Comparison of ENCODE assay signal across 8 mouse cellular contexts in genomic region chr2:30800671-30801066, GRCm38 (mm10). TPM values are rescaled to one million over a fixed set of nuclear protein-coding genes. Genes with fewer than 3 reads are reported as not detected.
A peak's percentile ranks its signal among the peaks of the same experiment; 100 is the strongest.
DNase-seq lines count a peak whose midpoint lies in the region; ATAC-seq and TF ChIP-seq lines count a peak whose summit lies in the region.

No protein-coding gene starts in this region.

- H3K9me3 ChIP-seq in forebrain, embryonic 11.5 days (ENCODE audit: control insufficient read depth, low read length) = no peaks in the 10 kb centered on the region
- H3K9me3 ChIP-seq in limb, embryonic 12.5 days = no peaks in the 10 kb centered on the region
- no peaks in the 10 kb centered on the region for H3K9me3 ChIP-seq in neural tube, embryonic 13.5 days

- peak overlapping the region; percentile 88 for H3K4me2 ChIP-seq in forebrain, embryonic 11.5 days (ENCODE audit: low read depth, low read length, severe bottlenecking)
- H3K4me2 ChIP-seq in limb, embryonic 12.5 days = peak overlapping the region; percentile 90
- H3K4me2 ChIP-seq in neural tube, embryonic 13.5 days = peak overlapping the region; percentile 77

- H3K4me3 ChIP-seq in left cerebral cortex, adult 2 months = peak overlapping the region; percentile 51
- H3K4me3 ChIP-seq in forebrain, embryonic 11.5 days (ENCODE audit: low read depth, low read length) = peak overlapping the region; percentile 36
- H3K4me3 ChIP-seq in limb, embryonic 12.5 days (replicated peaks) = peak overlapping the region; percentile 57
- H3K4me3 ChIP-seq in neural tube, embryonic 13.5 days = peak overlapping the region; percentile 43

- DNase-seq in left cerebral cortex, adult 2 months (ENCODE audit: extremely low spot score in 1 of 2, low spot score in 2 of 2) = no peak
- no peak for DNase-seq in left cerebral cortex, postnatal 4 days
- no peak for DNase-seq in forebrain, embryonic 11.5 days (ENCODE audit: low spot score)
- DNase-seq in layer of hippocampus, adult 18-20 months (ENCODE audit: low spot score in 2 of 2) = no peak
- no peak for DNase-seq in frontal cortex, postnatal 10 days (ENCODE audit: low spot score in 2 of 2)
- no peak for DNase-seq in adrenal gland, postnatal 14 days

- H3K27ac ChIP-seq in left cerebral cortex, adult 2 months = no peak overlapping the region; the same call in 1 of the 2 replicates
- H3K27ac ChIP-seq in forebrain, embryonic 11.5 days (ENCODE audit: low read depth, low read length) = no peak overlapping the region
- no peak overlapping the region for H3K27ac ChIP-seq in limb, embryonic 12.5 days
- H3K27ac ChIP-seq in neural tube, embryonic 13.5 days (replicated peaks) = no peak overlapping the region

- peaks cover 17% of the 10 kb centered on the region for H3K27me3 ChIP-seq in forebrain, embryonic 11.5 days (ENCODE audit: control insufficient read depth, insufficient read depth, low read length)
- peaks cover 46% of the 10 kb centered on the region for H3K27me3 ChIP-seq in limb, embryonic 12.5 days
- peaks cover 43% of the 10 kb centered on the region for H3K27me3 ChIP-seq in neural tube, embryonic 13.5 days

- WGBS in forebrain, embryonic 11.5 days = 38% methylated on average over 6 of the region's 7 CpGs
- WGBS in limb, embryonic 12.5 days = 26% methylated on average over 6 of the region's 7 CpGs
- 22% methylated on average over 7 of the region's 7 CpGs for WGBS in neural tube, embryonic 13.5 days

- TF ChIP-seq CTCF in left cerebral cortex, adult 2 months (IDR thresholded peaks at IDR 0.05) = no peak

- H3K9ac ChIP-seq in forebrain, embryonic 11.5 days (ENCODE audit: low read length) = peak overlapping the region; percentile 57
- H3K9ac ChIP-seq in limb, embryonic 12.5 days (replicated peaks) = peak overlapping the region; percentile 69
- H3K9ac ChIP-seq in neural tube, embryonic 13.5 days = peak overlapping the region; percentile 67; the same call in 1 of the 2 replicates

- H3K4me1 ChIP-seq in forebrain, embryonic 11.5 days (replicated peaks; ENCODE audit: control insufficient read depth, insufficient read depth, low read length) = peaks cover 17% of the 10 kb centered on the region; the same call in 1 of the 2 replicates
- H3K4me1 ChIP-seq in limb, embryonic 12.5 days (replicated peaks) = peaks cover 43% of the 10 kb centered on the region
- H3K4me1 ChIP-seq in neural tube, embryonic 13.5 days (replicated peaks) = peaks cover 38% of the 10 kb centered on the region

- intact Hi-C loops in left cerebral cortex, adult 2 months (cut with DNase I) = no loop called here
- intact Hi-C loops in left cerebral cortex, postnatal 4 days (cut with DNase I) = no loop called here

- no peaks in the 10 kb centered on the region for H3K36me3 ChIP-seq in forebrain, embryonic 11.5 days (ENCODE audit: control insufficient read depth, insufficient read depth, low read length)
- no peaks in the 10 kb centered on the region for H3K36me3 ChIP-seq in limb, embryonic 12.5 days
- no peaks in the 10 kb centered on the region for H3K36me3 ChIP-seq in neural tube, embryonic 13.5 days

- no peak for ATAC-seq in forebrain, embryonic 11.5 days (replicated peaks; ENCODE audit: low FRiP score)
- ATAC-seq in limb, embryonic 12.5 days (ENCODE audit: insufficient number of reproducible peaks, insufficient read depth, low FRiP score, low TSS enrichment, low read depth) = no peak
- no peak for ATAC-seq in neural tube, embryonic 13.5 days (ENCODE audit: low read depth)

RNA-seq across cellular contexts. Expression of gene 1700001O22Rik, which starts 2.8 kb away (rescaled TPM):
- 10 to 100 TPM in 1 of 2 experiments, 1 to 10 TPM in 1; 9.9 to 12.6 TPM for total RNA-seq in left cerebral cortex, adult 2 months (2021)
- total RNA-seq in left cerebral cortex, postnatal 4 days (2021) = 1 to 10 TPM; 2.1 to 2.5 TPM
- polyA plus RNA-seq in forebrain, embryonic 11.5 days (2014; fragmentation: Nextera tagmentation; extraction: Ambion mirVana) = 4.2 and 4.6 TPM in 2 replicates
- 3.1 and 5.4 TPM in 2 replicates for polyA plus RNA-seq in limb, embryonic 12.5 days (2016; fragmentation: Nextera tagmentation; extraction: Ambion mirVana)
- polyA plus RNA-seq in neural tube, embryonic 13.5 days (2015; fragmentation: Nextera tagmentation; extraction: Ambion mirVana) = 0.91 and 1.3 TPM in 2 replicates
- 1 to 10 TPM; 4.9 to 5.2 TPM for total RNA-seq in layer of hippocampus, adult 18-20 months (2021)
- 0.98 and 2.0 TPM in 2 replicates for total RNA-seq in adrenal gland, postnatal 14 days (2021)

RNA-seq across cellular contexts. Expression of gene Ntmt1, which starts 7.0 kb away (rescaled TPM):
- total RNA-seq in left cerebral cortex, adult 2 months (2021) = 10 to 100 TPM; 35.2 to 38.8 TPM
- 10 to 100 TPM; 55.6 to 58.9 TPM for total RNA-seq in left cerebral cortex, postnatal 4 days (2021)
- 102 and 118 TPM in 2 replicates for polyA plus RNA-seq in forebrain, embryonic 11.5 days (2014; fragmentation: Nextera tagmentation; extraction: Ambion mirVana)
- 103 and 108 TPM in 2 replicates for polyA plus RNA-seq in limb, embryonic 12.5 days (2016; fragmentation: Nextera tagmentation; extraction: Ambion mirVana)
- 101 and 107 TPM in 2 replicates for polyA plus RNA-seq in neural tube, embryonic 13.5 days (2015; fragmentation: Nextera tagmentation; extraction: Ambion mirVana)
- total RNA-seq in layer of hippocampus, adult 18-20 months (2021) = 10 to 100 TPM; 32.1 to 32.5 TPM
- 32.3 and 37.7 TPM in 2 replicates for total RNA-seq in adrenal gland, postnatal 14 days (2021)

RNA-seq across cellular contexts. Expression of gene Asb6, which starts 29.5 kb away (rescaled TPM):
- total RNA-seq in left cerebral cortex, adult 2 months (2021) = 10 to 100 TPM; 35.4 to 40.5 TPM
- 10 to 100 TPM; 29.2 to 33.2 TPM for total RNA-seq in left cerebral cortex, postnatal 4 days (2021)
- 41.9 and 42.5 TPM in 2 replicates for polyA plus RNA-seq in forebrain, embryonic 11.5 days (2014; fragmentation: Nextera tagmentation; extraction: Ambion mirVana)
- 44.9 and 47.4 TPM in 2 replicates for polyA plus RNA-seq in limb, embryonic 12.5 days (2016; fragmentation: Nextera tagmentation; extraction: Ambion mirVana)
- 38.2 and 39.8 TPM in 2 replicates for polyA plus RNA-seq in neural tube, embryonic 13.5 days (2015; fragmentation: Nextera tagmentation; extraction: Ambion mirVana)
- 10 to 100 TPM; 40.2 to 43.3 TPM for total RNA-seq in layer of hippocampus, adult 18-20 months (2021)
- 22.3 and 25.8 TPM in 2 replicates for total RNA-seq in adrenal gland, postnatal 14 days (2021)

RNA-seq across cellular contexts. Expression of gene Prrx2, which starts 34.1 kb away (rescaled TPM):
- 1 to 10 TPM; 1.5 to 1.7 TPM for total RNA-seq in left cerebral cortex, adult 2 months (2021)
- total RNA-seq in left cerebral cortex, postnatal 4 days (2021) = 1 to 10 TPM; 2.5 to 3.7 TPM
- 30.8 and 33.6 TPM in 2 replicates for polyA plus RNA-seq in forebrain, embryonic 11.5 days (2014; fragmentation: Nextera tagmentation; extraction: Ambion mirVana)
- polyA plus RNA-seq in limb, embryonic 12.5 days (2016; fragmentation: Nextera tagmentation; extraction: Ambion mirVana) = 194 and 201 TPM in 2 replicates
- 1.7 and 4.9 TPM in 2 replicates for polyA plus RNA-seq in neural tube, embryonic 13.5 days (2015; fragmentation: Nextera tagmentation; extraction: Ambion mirVana)
- total RNA-seq in layer of hippocampus, adult 18-20 months (2021) = 1 to 10 TPM in 1 of 2 experiments, under 1 TPM in 1; 0.94 to 1.9 TPM
- total RNA-seq in adrenal gland, postnatal 14 days (2021) = 1.6 and 2.4 TPM in 2 replicates
